Mouse (Mus musculus): ENCODE results near the gene Hist1h4f. TPM values are rescaled to one million over a fixed set of nuclear protein-coding genes. Genes with fewer than 3 reads are reported as not detected.
A peak's percentile ranks its signal among the peaks of the same experiment; 100 is the strongest.
"Not testable (repeated sequence)": the region's sequence is repeated elsewhere in the genome, so short reads cannot be mapped to it uniquely, and the experiment has no call there.

The Hist1h4f gene
- polyA plus RNA-seq, 1 experiment from 2014 or later, result 0.88 TPM

- 20% methylated on average over 9 of the region's 9 CpGs for WGBS
- peak overlapping the region; percentile 97 for H3K4me2 ChIP-seq (ENCODE audit: low read depth, low read length)
These were observed 2.9 kb upstream of the Hist1h4f start for GRCm38 (mm10) chr13:23554393-23554792.

GRCm38 (mm10) chr13:23552962-23553361 is 1.5 kb upstream of the Hist1h4f start, which contains the start of gene Hist1h1d:
Gene Hist1h1d (plus strand): TSS chr13:23553262.
- no peak for DNase-seq (ENCODE audit: low spot score)
- H3K9ac ChIP-seq (ENCODE audit: low read depth, low read length), result peak within 1 kb of the TSS; percentile 87; the same call in 1 of the 2 replicates
- H3K4me3 ChIP-seq (ENCODE audit: low read depth, low read length), result peak within 1 kb of the TSS; percentile 58; the same call in 1 of the 2 replicates
- H3K4me1 ChIP-seq (ENCODE audit: control insufficient read depth, insufficient read depth, low read length), result peaks cover 14% of the 10 kb centered on the region; the same call in 1 of the 2 replicates
- no peaks in the 10 kb centered on the region for H3K27me3 ChIP-seq (replicated peaks; ENCODE audit: control insufficient read depth, insufficient read depth, low read length)
- H3K27ac ChIP-seq (replicated peaks; ENCODE audit: low read depth, low read length), result peak within 1 kb of the TSS; percentile 98
- H3K9me3 ChIP-seq (ENCODE audit: control insufficient read depth, low read length), result no peaks in the 10 kb centered on the region
- no peaks in the 10 kb centered on the region for H3K36me3 ChIP-seq (ENCODE audit: control insufficient read depth, insufficient read depth, low read length)
- no peak for ATAC-seq (ENCODE audit: low read depth)
- peak within 1 kb of the TSS; percentile 97 for H3K4me2 ChIP-seq (ENCODE audit: low read depth, low read length)

More at GRCm38 (mm10) chr13:23554393-23554792, 2.9 kb upstream of the Hist1h4f start:
- peak overlapping the region; percentile 87 for H3K9ac ChIP-seq (ENCODE audit: low read depth, low read length)
- no peak for ATAC-seq (ENCODE audit: low read depth)
- H3K27ac ChIP-seq (replicated peaks; ENCODE audit: low read depth, low read length), result peak overlapping the region; percentile 98
- H3K36me3 ChIP-seq (ENCODE audit: control insufficient read depth, insufficient read depth, low read length), result no peaks in the 10 kb centered on the region
- no peaks in the 10 kb centered on the region for H3K9me3 ChIP-seq (ENCODE audit: control insufficient read depth, low read length)
- no peaks in the 10 kb centered on the region for H3K27me3 ChIP-seq (replicated peaks; ENCODE audit: control insufficient read depth, insufficient read depth, low read length)
- H3K4me3 ChIP-seq (ENCODE audit: low read depth, low read length), result peak overlapping the region; percentile 58
- no peak for DNase-seq (ENCODE audit: low spot score)
- peaks cover 14% of the 10 kb centered on the region; the same call in 1 of the 2 replicates for H3K4me1 ChIP-seq (ENCODE audit: control insufficient read depth, insufficient read depth, low read length)

- DNase-seq (ENCODE audit: low spot score) (no peak), ATAC-seq (ENCODE audit: low read depth) (no peak)
- peak overlapping the region; percentile 47 for H3K4me3 ChIP-seq (ENCODE audit: low read depth, low read length)
- H3K9me3 ChIP-seq (ENCODE audit: control insufficient read depth, low read length), result no peaks in the 10 kb centered on the region
- 47% methylated on average over 8 of the region's 8 CpGs for WGBS
- peak overlapping the region; percentile 93 for H3K27ac ChIP-seq (replicated peaks; ENCODE audit: low read depth, low read length)
- no peaks in the 10 kb centered on the region for H3K27me3 ChIP-seq (replicated peaks; ENCODE audit: control insufficient read depth, insufficient read depth, low read length)
- peak overlapping the region; percentile 64 for H3K4me2 ChIP-seq (ENCODE audit: low read depth, low read length)
- no peaks in the 10 kb centered on the region for H3K36me3 ChIP-seq (ENCODE audit: control insufficient read depth, insufficient read depth, low read length)
- H3K4me1 ChIP-seq (ENCODE audit: control insufficient read depth, insufficient read depth, low read length), result peaks cover 14% of the 10 kb centered on the region; the same call in 1 of the 2 replicates
- peak overlapping the region; percentile 70; the same call in 1 of the 2 replicates for H3K9ac ChIP-seq (ENCODE audit: low read depth, low read length)
These were observed 775 bp upstream of the Hist1h4f start for GRCm38 (mm10) chr13:23551931-23552914.

- DNase-seq (ENCODE audit: low spot score), result no peak
- no peak for ATAC-seq (ENCODE audit: low read depth)
- Histone ChIP-seq H3K9ac (ENCODE audit: low read depth, low read length) (peak overlapping the region; percentile 70), H3K36me3 (ENCODE audit: control insufficient read depth, insufficient read depth, low read length) (no peaks in the 10 kb centered on the region), H3K4me3 (ENCODE audit: low read depth, low read length) (peak overlapping the region; percentile 47), H3K27ac (replicated peaks; ENCODE audit: low read depth, low read length) (peak overlapping the region; percentile 93), H3K4me1 (ENCODE audit: control insufficient read depth, insufficient read depth, low read length) (peaks cover 12% of the 10 kb centered on the region; the same call in 1 of the 2 replicates), H3K9me3 (ENCODE audit: control insufficient read depth, low read length) (no peaks in the 10 kb centered on the region), H3K4me2 (ENCODE audit: low read depth, low read length) (peak overlapping the region; percentile 64), H3K27me3 (replicated peaks; ENCODE audit: control insufficient read depth, insufficient read depth, low read length) (no peaks in the 10 kb centered on the region)
- WGBS, result 8% methylated on average over 3 of the region's 3 CpGs
These were observed 695 bp downstream of the Hist1h4f start for GRCm38 (mm10) chr13:23550761-23551145.

- Histone ChIP-seq H3K9ac (ENCODE audit: low read depth, low read length) (no peak overlapping the region), H3K9me3 (ENCODE audit: control insufficient read depth, low read length) (no peaks in the 10 kb centered on the region), H3K36me3 (ENCODE audit: control insufficient read depth, insufficient read depth, low read length) (no peaks in the 10 kb centered on the region), H3K27ac (replicated peaks; ENCODE audit: low read depth, low read length) (no peak overlapping the region), H3K4me1 (ENCODE audit: control insufficient read depth, insufficient read depth, low read length) (peaks cover 7% of the 10 kb centered on the region; the same call in 1 of the 2 replicates), H3K4me3 (ENCODE audit: low read depth, low read length) (no peak overlapping the region), H3K4me2 (ENCODE audit: low read depth, low read length) (no peak overlapping the region), H3K27me3 (replicated peaks; ENCODE audit: control insufficient read depth, insufficient read depth, low read length) (no peaks in the 10 kb centered on the region)
- ATAC-seq (ENCODE audit: low read depth), result no peak
- DNase-seq (ENCODE audit: low spot score), result no peak
- WGBS, result 74% methylated on average over 5 of the region's 5 CpGs
These were observed 4.8 kb downstream of the Hist1h4f start for GRCm38 (mm10) chr13:23546694-23547093.

GRCm38 (mm10) chr13:23544787-23545120 is 6.7 kb downstream of the Hist1h4f start:
- not testable (repeated sequence) for H3K4me1 ChIP-seq (ENCODE audit: control insufficient read depth, insufficient read depth, low read length); H3K27me3 ChIP-seq (replicated peaks; ENCODE audit: control insufficient read depth, insufficient read depth, low read length); H3K9me3 ChIP-seq (ENCODE audit: control insufficient read depth, low read length); H3K36me3 ChIP-seq (ENCODE audit: control insufficient read depth, insufficient read depth, low read length); DNase-seq (ENCODE audit: low spot score); ATAC-seq (ENCODE audit: low read depth)
- peak overlapping the region; percentile 80 for H3K4me2 ChIP-seq (ENCODE audit: low read depth, low read length)
- H3K9ac ChIP-seq (ENCODE audit: low read depth, low read length), result peak overlapping the region; percentile 73
- 0% methylated on average over 3 of the region's 14 CpGs for WGBS
- peak overlapping the region; percentile 98 for H3K27ac ChIP-seq (replicated peaks; ENCODE audit: low read depth, low read length)
- H3K4me3 ChIP-seq (ENCODE audit: low read depth, low read length), result peak overlapping the region; percentile 46

- Histone ChIP-seq H3K27me3 (replicated peaks; ENCODE audit: control insufficient read depth, insufficient read depth, low read length) (no peaks in the 10 kb centered on the region), H3K4me2 (ENCODE audit: low read depth, low read length) (peak within 1 kb of the TSS; percentile 80), H3K4me1 (ENCODE audit: control insufficient read depth, insufficient read depth, low read length) (0 out of 2 replicates have a peak, but pooled peaks cover 3% of the 10 kb centered on the region), H3K36me3 (ENCODE audit: control insufficient read depth, insufficient read depth, low read length) (no peaks in the 10 kb centered on the region), H3K9ac (ENCODE audit: low read depth, low read length) (peak within 1 kb of the TSS; percentile 73), H3K4me3 (ENCODE audit: low read depth, low read length) (peak within 1 kb of the TSS; percentile 46), H3K9me3 (ENCODE audit: control insufficient read depth, low read length) (no peaks in the 10 kb centered on the region), H3K27ac (replicated peaks; ENCODE audit: low read depth, low read length) (peak within 1 kb of the TSS; percentile 98)
- under 1% methylated on average over 14 of the region's 45 CpGs for WGBS
- DNase-seq (ENCODE audit: low spot score) (peak; percentile 98), ATAC-seq (ENCODE audit: low read depth) (peak; percentile 89)
These were observed 7.3 kb downstream of the Hist1h4f start, which contains the start of gene Hist1h3f for GRCm38 (mm10) chr13:23543965-23544786. Gene Hist1h3f (plus strand): TSS chr13:23544052.

GRCm38 (mm10) chr13:23542999-23543607 is 8.3 kb downstream of the Hist1h4f start, which contains the start of gene Hist1h2bh:
Gene Hist1h2bh (minus strand): TSS chr13:23543392.
- ATAC-seq (ENCODE audit: low read depth), result peak; percentile 95
- not testable (repeated sequence) for H3K9me3 ChIP-seq (ENCODE audit: control insufficient read depth, low read length); H3K27me3 ChIP-seq (replicated peaks; ENCODE audit: control insufficient read depth, insufficient read depth, low read length); H3K4me1 ChIP-seq (ENCODE audit: control insufficient read depth, insufficient read depth, low read length); H3K36me3 ChIP-seq (ENCODE audit: control insufficient read depth, insufficient read depth, low read length)
- peak within 1 kb of the TSS; percentile 73 for H3K9ac ChIP-seq (ENCODE audit: low read depth, low read length)
- under 1% methylated on average over 22 of the region's 42 CpGs for WGBS
- H3K4me2 ChIP-seq (ENCODE audit: low read depth, low read length), result peak within 1 kb of the TSS; percentile 80
- peak within 1 kb of the TSS; percentile 98 for H3K27ac ChIP-seq (replicated peaks; ENCODE audit: low read depth, low read length)
- H3K4me3 ChIP-seq (ENCODE audit: low read depth, low read length), result peak within 1 kb of the TSS; percentile 46
- peak; percentile 99 for DNase-seq (ENCODE audit: low spot score)
